In genomic region chr15:11906571-11907531, GRCm38 (mm10) we compare ENCODE assay signal across 8 mouse cellular contexts. TPM values are rescaled to one million over a fixed set of nuclear protein-coding genes. Genes with fewer than 3 reads are reported as not detected.
DNase-seq lines count a peak whose midpoint lies in the region; ATAC-seq and TF ChIP-seq lines count a peak whose summit lies in the region.

Npr3 (minus strand) TSS chr15:11907287.

- ATAC-seq in heart, embryonic 14.5 days (ENCODE audit: insufficient number of reproducible peaks, insufficient read depth, low FRiP score, low read depth) = no peak
- ATAC-seq in kidney, postnatal 0 days (replicated peaks; ENCODE audit: low FRiP score, low read depth) = 0 out of 2 replicates have a peak, but pooled peaks have one; percentile 29
- no peak for ATAC-seq in liver, embryonic 13.5 days (ENCODE audit: low read depth)
- ATAC-seq in neural tube, embryonic 13.5 days (ENCODE audit: low read depth) = 0 out of 2 replicates have a peak, but pooled peaks have one; percentile 16

- TF ChIP-seq CTCF in embryonic fibroblast, embryonic 13.5 days (IDR thresholded peaks at IDR 0.05; ENCODE audit: borderline replicate concordance, insufficient read depth, low read length) = no peak; the same call in 1 of the 2 replicates
- peak; percentile 64 for TF ChIP-seq CTCF in kidney, postnatal 0 days (IDR thresholded peaks at IDR 0.05; ENCODE audit: low read depth)

- WGBS in heart, embryonic 14.5 days = under 1% methylated on average over 42 of the region's 42 CpGs
- WGBS in kidney, postnatal 0 days = 0% methylated on average over 42 of the region's 42 CpGs
- under 1% methylated on average over 42 of the region's 42 CpGs for WGBS in liver, embryonic 13.5 days (ENCODE audit: insufficient replicate concordance)
- WGBS in neural tube, embryonic 13.5 days = under 1% methylated on average over 42 of the region's 42 CpGs

- H3K27ac ChIP-seq in embryonic fibroblast, embryonic 13.5 days (ENCODE audit: insufficient read depth, low read length) = no peak within 1 kb of the TSS
- peak within 1 kb of the TSS; percentile 72 to 82 for H3K27ac ChIP-seq in heart, embryonic 14.5 days (replicated peaks in 1 of 2; ENCODE audit: control insufficient read depth in 1 of 2, insufficient read depth in 1 of 2, low read depth in 2 of 2, low read length in 2 of 2)
- peak within 1 kb of the TSS; percentile 68 for H3K27ac ChIP-seq in kidney, postnatal 0 days
- peak within 1 kb of the TSS; percentile 63 for H3K27ac ChIP-seq in liver, embryonic 13.5 days
- H3K27ac ChIP-seq in neural tube, embryonic 13.5 days (replicated peaks) = peak within 1 kb of the TSS; percentile 64

- DNase-seq in ovary, postnatal 10 days (ENCODE audit: low spot score) = peak; percentile 19
- no peak for DNase-seq in ovary, adult 18-20 months (ENCODE audit: low spot score)
- peak; percentile 90 for DNase-seq in kidney, postnatal 0 days (ENCODE audit: low spot score)
- DNase-seq in liver, embryonic 13.5 days = no peak
- DNase-seq in spleen, postnatal 10 days (ENCODE audit: low spot score in 2 of 2) = no peak

- H3K4me1 ChIP-seq in embryonic fibroblast, embryonic 13.5 days (ENCODE audit: control insufficient read depth, insufficient read depth, low read length) = no peaks in the 10 kb centered on the region
- H3K4me1 ChIP-seq in heart, embryonic 14.5 days (ENCODE audit: control insufficient read depth in 2 of 2, insufficient read depth in 2 of 2, low read length in 2 of 2) = peaks cover 4 to 23% of the 10 kb centered on the region in 2 experiments
- H3K4me1 ChIP-seq in kidney, postnatal 0 days (replicated peaks; ENCODE audit: insufficient read depth, low read length) = peaks cover 15% of the 10 kb centered on the region; the same call in 1 of the 2 replicates
- no peaks in the 10 kb centered on the region for H3K4me1 ChIP-seq in liver, embryonic 13.5 days (replicated peaks)
- peaks cover 50% of the 10 kb centered on the region for H3K4me1 ChIP-seq in neural tube, embryonic 13.5 days (replicated peaks)

- H3K9me3 ChIP-seq in heart, embryonic 14.5 days (ENCODE audit: control insufficient read depth, low read length) = no peaks in the 10 kb centered on the region
- H3K9me3 ChIP-seq in kidney, postnatal 0 days (replicated peaks; ENCODE audit: low read length) = no peaks in the 10 kb centered on the region
- H3K9me3 ChIP-seq in liver, embryonic 13.5 days (replicated peaks) = no peaks in the 10 kb centered on the region
- H3K9me3 ChIP-seq in neural tube, embryonic 13.5 days = no peaks in the 10 kb centered on the region

- H3K4me3 ChIP-seq in embryonic fibroblast, embryonic 13.5 days (ENCODE audit: insufficient read depth, low read length) = peak within 1 kb of the TSS; percentile 74
- H3K4me3 ChIP-seq in heart, embryonic 14.5 days (ENCODE audit: control insufficient read depth in 1 of 2, insufficient read depth in 1 of 2, low read depth in 1 of 2, low read length in 2 of 2) = peak within 1 kb of the TSS; percentile 55 to 69
- H3K4me3 ChIP-seq in kidney, postnatal 0 days (replicated peaks; ENCODE audit: low read depth, low read length) = peak within 1 kb of the TSS; percentile 53
- H3K4me3 ChIP-seq in liver, embryonic 13.5 days (replicated peaks) = peak within 1 kb of the TSS; percentile 55
- H3K4me3 ChIP-seq in neural tube, embryonic 13.5 days = peak within 1 kb of the TSS; percentile 60

- H3K9ac ChIP-seq in heart, embryonic 14.5 days (ENCODE audit: low read length) = peak within 1 kb of the TSS; percentile 76
- peak within 1 kb of the TSS; percentile 48 for H3K9ac ChIP-seq in kidney, postnatal 0 days (ENCODE audit: low read depth, low read length)
- H3K9ac ChIP-seq in liver, embryonic 13.5 days = peak within 1 kb of the TSS; percentile 52; the same call in 1 of the 2 replicates
- peak within 1 kb of the TSS; percentile 55 for H3K9ac ChIP-seq in neural tube, embryonic 13.5 days

- peaks cover 8% of the 10 kb centered on the region for H3K27me3 ChIP-seq in heart, embryonic 14.5 days (ENCODE audit: control insufficient read depth, insufficient read depth, low read length)
- peaks cover 14% of the 10 kb centered on the region for H3K27me3 ChIP-seq in kidney, postnatal 0 days (ENCODE audit: insufficient read depth, low read length)
- H3K27me3 ChIP-seq in liver, embryonic 13.5 days = peaks cover 66% of the 10 kb centered on the region
- H3K27me3 ChIP-seq in neural tube, embryonic 13.5 days = peaks cover 75% of the 10 kb centered on the region

- H3K36me3 ChIP-seq in heart, embryonic 14.5 days (ENCODE audit: control insufficient read depth, insufficient read depth, low read length) = no peaks in the 10 kb centered on the region
- H3K36me3 ChIP-seq in kidney, postnatal 0 days (ENCODE audit: insufficient read depth, low read length) = no peaks in the 10 kb centered on the region
- H3K36me3 ChIP-seq in liver, embryonic 13.5 days = no peaks in the 10 kb centered on the region
- no peaks in the 10 kb centered on the region for H3K36me3 ChIP-seq in neural tube, embryonic 13.5 days

- H3K4me2 ChIP-seq in heart, embryonic 14.5 days (ENCODE audit: low read length) = peak within 1 kb of the TSS; percentile 98
- peak within 1 kb of the TSS; percentile 93 for H3K4me2 ChIP-seq in kidney, postnatal 0 days (ENCODE audit: low read length)
- peak within 1 kb of the TSS; percentile 62 for H3K4me2 ChIP-seq in liver, embryonic 13.5 days
- peak within 1 kb of the TSS; percentile 93 for H3K4me2 ChIP-seq in neural tube, embryonic 13.5 days

- TF ChIP-seq POLR2A in embryonic fibroblast, embryonic 13.5 days (IDR thresholded peaks at IDR 0.05; ENCODE audit: low read depth, low read length) = 0 out of 2 replicates have a peak, but pooled peaks have one; percentile 30

RNA-seq across cellular contexts. Expression of gene Npr3, which starts in this region (rescaled TPM):
- polyA plus RNA-seq in embryonic fibroblast, embryonic 13.5 days (2011; ENCODE audit: insufficient read length, low read depth, missing spikeins) = 12.1 and 14.0 TPM in 2 replicates
- 12.6 and 13.7 TPM in 2 replicates for polyA plus RNA-seq in heart, embryonic 14.5 days (2014; fragmentation: Nextera tagmentation; extraction: Ambion mirVana)
- polyA plus RNA-seq in kidney, postnatal 0 days (2015; fragmentation: Nextera tagmentation; extraction: Ambion mirVana) = 4.8 and 5.2 TPM in 2 replicates
- polyA plus RNA-seq in liver, embryonic 13.5 days (2015; fragmentation: Nextera tagmentation; extraction: Ambion mirVana) = 3.2 and 3.4 TPM in 2 replicates
- 4.7 TPM in 2 replicates for polyA plus RNA-seq in neural tube, embryonic 13.5 days (2015; fragmentation: Nextera tagmentation; extraction: Ambion mirVana)

Comparison
In these comparisons a context has a peak if more than half of its experiments do, and no peak if none do; other contexts are left out.
1. DNase-seq: peak in ovary, postnatal 10 days (single experiment) and kidney, postnatal 0 days (single experiment); none in ovary, adult 18-20 months (single experiment), liver, embryonic 13.5 days (single experiment) and spleen, postnatal 10 days (0 of 2).
2. ATAC-seq: peak in kidney, postnatal 0 days (single experiment) and neural tube, embryonic 13.5 days (single experiment); none in heart, embryonic 14.5 days (single experiment) and liver, embryonic 13.5 days (single experiment).
3. Peak in every context shown above with its lines, with median percentiles within 50 percentile points of each other: H3K4me3 ChIP-seq, H3K4me2 ChIP-seq and H3K9ac ChIP-seq.